Mouse (Mus musculus): ENCODE data around the gene Narf.
A peak's percentile ranks its signal among the peaks of the same experiment; 100 is the strongest.

Gene Narf

DNA sequence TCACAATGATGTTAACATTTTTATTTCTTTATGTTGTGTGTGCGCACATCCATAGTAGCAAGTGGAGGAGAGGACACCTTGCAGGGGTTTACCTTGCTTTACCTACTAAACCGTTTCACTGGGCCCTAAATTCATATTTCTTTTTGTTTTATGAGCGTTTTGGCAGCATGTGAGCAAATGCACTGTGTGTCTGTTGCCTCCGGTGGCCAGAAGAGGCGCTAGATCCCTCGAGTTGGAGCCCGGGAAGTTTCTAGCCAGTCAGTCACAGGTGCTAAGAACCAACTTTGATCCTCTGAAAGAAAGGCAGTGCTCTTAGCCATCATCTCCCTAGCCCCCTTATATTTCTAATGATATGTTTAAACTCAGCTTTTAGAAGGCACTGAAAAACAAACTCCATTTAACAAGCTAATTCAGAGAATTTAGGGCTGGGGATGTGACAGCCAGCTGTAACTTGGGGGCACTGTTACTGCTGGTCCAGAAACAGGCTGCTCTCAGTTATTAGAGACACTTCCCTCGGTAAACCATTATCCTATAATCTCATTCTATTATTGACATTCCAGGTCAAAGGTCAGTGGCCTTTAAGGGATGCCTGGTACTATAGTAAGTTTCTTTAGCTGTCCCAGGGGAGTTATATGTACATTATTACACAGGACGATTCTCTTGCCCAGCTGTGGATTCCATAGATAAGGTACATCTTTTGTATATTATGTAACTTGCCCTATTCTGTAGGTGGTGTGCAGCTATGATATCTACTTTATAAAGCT lies 1.4 kb upstream of the Narf start:
- peak; percentile 42 for DNase-seq (ENCODE audit: low read depth, low spot score)

GRCm38 (mm10) chr11:121237345-121238128 lies 484 bp downstream of the Narf start:
- DNase-seq (ENCODE audit: low read depth, low spot score) = peak; percentile 44

- no peak for DNase-seq (ENCODE audit: low read depth, low spot score)
Measured at GRCm38 (mm10) chr11:121239669-121240068, 2.6 kb downstream of the Narf start.

DNA sequence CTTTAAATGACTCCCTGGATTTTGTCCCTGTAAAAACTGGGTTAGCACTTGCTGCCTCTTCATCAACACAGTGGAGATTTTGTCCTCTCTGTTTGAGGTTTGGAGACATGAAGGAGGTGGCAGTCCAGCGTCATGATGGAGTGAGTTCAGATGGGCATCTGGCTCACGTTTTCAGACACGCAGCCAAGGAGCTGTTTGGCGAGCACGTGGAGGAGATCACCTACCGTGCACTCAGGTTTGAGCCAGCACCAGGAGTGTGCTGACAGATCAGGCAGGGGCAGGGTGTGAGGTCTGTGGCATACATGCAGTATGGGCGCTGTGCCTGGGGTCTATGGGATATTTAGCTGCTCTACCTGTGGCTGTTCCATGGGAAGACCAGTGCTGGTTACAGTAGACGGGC lies 13.1 kb downstream of the Narf start:
- DNase-seq (ENCODE audit: low read depth, low spot score) = no peak

DNA sequence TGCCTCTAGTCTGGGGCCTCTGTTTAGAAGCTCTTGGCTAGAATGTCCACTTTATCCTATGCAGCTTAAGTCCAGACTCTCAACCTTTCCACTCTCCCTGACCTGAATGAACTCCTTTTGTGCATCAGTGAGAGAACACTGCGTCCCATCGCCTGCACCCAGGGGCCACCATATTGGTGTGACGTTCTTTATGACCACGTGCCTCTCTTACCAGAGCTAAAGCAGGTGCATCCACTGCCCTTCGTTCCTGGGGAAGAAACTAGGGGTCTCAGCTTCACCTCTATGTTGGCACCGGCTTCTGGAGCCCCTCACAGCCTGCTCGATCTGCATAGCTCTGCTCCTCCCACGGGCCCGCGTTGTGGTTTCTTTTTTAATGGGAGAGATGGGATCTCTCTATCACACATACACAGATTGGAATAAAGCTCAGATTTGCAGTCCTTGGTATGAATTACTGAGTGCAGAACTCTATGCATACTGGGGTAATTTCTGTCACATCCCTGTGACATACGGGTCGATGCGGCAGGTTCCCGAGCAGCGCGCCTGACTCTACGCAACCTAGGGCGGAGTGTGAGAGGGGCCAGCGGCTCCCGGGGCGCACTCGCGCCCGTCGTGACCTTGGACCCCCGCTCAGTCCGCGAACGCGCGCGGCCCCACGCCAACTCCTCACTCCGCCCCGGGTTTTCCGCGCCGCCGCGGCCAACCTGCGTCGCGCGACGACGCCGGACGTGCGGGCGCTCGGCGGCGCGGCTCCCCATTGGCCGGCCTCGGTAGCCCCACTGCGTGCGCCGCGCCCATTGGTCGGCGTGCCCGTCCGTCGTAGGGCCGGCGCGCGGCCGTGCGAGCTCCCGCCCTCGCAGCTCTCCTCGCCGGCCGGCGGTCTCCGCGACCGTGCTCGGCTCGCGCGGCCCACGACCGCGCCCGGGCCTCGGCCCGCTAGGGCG lies 22.4 kb downstream of the Narf start, which contains the start of gene Foxk2:
TSS of gene Foxk2 (plus strand) at position 831 of the 941 bp plus-strand sequence.
- peak; percentile 93 for DNase-seq (ENCODE audit: low read depth, low spot score)

DNA sequence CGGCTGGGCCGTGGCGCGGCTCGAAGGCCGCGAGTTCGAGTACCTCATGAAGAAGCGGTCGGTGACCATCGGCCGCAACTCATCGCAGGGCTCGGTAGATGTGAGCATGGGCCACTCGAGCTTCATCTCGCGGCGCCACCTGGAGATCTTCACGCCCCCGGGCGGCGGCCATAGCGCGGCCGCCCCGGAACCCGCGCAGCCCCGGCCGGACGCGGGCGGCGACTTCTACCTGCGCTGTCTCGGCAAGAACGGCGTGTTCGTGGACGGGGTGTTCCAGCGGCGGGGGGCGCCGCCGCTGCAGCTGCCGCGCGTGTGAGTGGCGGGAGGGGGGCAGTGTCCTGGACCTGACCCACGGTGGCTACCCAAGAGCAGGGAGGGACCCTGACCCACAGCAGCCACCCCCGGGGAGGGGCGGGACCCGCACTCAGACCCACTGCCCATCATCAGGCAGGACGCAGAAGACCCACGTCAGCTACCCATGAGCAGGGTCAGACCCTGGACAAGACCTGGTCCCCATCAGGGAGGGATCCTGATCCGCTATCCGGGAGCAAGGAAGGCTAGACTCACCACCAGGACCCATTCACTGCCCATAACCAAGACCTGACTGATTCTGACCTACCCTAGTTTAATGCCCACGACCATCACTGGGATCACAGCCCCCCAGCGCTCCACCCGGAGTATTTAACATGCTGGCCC lies 23.3 kb downstream of the Narf start:
- peak; percentile 39 for DNase-seq (ENCODE audit: low read depth, low spot score)

GRCm38 (mm10) chr11:121261074-121261473 lies 24.0 kb downstream of the Narf start:
- DNase-seq (ENCODE audit: low read depth, low spot score) = no peak

DNA sequence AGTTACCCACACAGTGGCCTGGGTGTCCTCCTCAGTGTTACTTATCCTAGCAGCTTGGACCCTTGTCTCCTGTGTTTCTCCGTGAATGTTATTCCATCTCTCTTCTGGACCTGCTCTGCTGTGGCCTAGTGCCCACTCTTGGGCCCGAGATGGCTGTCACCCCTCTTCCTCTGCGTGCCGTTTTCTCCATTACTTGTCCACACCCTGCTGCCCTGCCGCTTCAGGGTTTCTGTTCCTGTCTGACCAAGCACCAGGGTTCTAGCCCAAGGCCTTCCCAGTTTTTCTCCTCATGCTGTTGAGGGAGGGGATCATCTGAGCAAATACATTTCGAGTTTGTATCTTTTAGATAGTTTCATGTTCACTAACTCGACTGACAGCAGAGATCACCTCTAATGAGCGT lies 40.5 kb downstream of the Narf start:
- no peak for DNase-seq (ENCODE audit: low read depth, low spot score)

DNA sequence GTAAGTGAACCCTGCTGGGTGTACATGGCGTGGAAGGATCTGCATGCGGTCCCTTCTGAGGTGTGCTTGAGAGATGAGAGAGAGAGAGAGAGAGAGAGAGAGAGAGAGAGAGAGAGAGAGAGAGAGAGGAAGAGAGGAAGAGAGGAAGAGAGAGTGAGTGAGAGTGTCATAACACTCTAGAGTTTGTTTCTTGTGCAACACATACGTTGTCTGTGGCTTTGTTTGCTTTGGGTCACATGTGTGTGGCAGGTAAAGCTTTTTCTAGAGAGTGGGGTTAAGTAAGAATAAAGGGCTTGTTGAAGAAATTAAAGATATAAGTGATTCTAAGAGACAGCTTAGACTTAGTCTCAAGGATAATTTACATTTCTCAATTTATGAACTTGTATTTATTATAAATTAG lies 41.0 kb downstream of the Narf start:
- no peak for DNase-seq (ENCODE audit: low read depth, low spot score)

DNA sequence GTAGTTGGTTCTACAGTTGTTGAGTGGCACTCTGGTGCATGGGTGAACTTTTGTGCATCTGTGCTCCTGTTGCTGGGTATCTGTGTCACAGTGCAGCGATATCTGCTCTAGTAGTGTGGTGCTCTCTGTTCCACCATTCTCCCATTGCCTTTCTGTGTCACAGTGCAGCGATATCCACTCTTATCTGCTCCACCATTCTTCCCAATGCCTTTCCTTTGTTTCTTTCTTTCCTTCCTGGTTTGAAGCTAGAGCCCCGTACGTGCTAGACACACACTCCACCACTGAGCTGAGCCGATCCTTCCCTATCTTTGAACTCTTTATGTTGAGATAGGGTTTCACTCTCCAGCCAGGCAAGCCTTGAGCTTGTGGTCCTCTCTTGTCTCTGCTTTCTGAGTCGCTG lies 45.9 kb downstream of the Narf start:
- DNase-seq (ENCODE audit: low read depth, low spot score) = no peak

- no peak for DNase-seq (ENCODE audit: low read depth, low spot score)
Measured at GRCm38 (mm10) chr11:121289859-121290258, 52.8 kb downstream of the Narf start.

DNA sequence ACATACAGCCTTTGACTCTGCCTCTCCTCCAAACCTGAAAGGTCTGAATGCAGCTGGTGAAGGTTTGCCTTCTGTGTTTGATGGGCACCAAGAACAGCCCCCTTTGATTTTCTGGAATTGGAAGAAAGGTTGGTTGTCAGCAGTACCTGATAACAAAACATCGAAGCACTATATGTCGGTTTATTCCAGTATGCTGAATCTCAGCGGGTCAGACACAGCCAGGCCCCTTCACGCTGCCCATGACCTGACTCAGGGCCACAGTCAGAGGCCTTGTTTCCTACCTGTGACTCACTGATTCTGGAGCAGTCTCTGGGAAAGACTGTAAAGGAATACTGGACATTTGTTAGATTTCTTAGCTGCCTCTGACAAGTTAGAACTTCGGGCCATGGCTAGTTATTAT lies 57.7 kb downstream of the Narf start:
- no peak for DNase-seq (ENCODE audit: low read depth, low spot score)

- DNase-seq (ENCODE audit: low read depth, low spot score) = no peak
Measured at GRCm38 (mm10) chr11:121298493-121298892, 61.4 kb downstream of the Narf start.

DNA sequence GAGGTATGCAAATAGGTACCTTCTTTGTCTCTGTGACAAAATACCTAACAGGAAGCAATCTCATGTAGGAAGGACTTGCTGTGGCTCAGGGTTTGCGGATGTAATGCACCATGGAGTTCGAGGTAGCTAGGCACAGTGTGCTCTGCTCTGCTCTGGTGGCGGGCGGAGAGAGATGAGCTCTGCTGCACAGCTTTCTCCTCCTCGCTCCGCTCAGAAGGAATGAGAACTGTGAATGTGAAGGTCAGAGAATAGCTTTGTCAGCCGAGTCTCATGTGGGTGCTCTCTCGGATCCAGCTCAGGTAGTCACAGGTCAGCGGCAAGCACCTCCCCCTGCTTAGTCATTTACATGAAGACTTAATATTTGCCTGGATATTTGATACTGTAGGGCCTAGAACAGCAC lies 63.2 kb downstream of the Narf start:
- DNase-seq (ENCODE audit: low read depth, low spot score) = no peak

DNA sequence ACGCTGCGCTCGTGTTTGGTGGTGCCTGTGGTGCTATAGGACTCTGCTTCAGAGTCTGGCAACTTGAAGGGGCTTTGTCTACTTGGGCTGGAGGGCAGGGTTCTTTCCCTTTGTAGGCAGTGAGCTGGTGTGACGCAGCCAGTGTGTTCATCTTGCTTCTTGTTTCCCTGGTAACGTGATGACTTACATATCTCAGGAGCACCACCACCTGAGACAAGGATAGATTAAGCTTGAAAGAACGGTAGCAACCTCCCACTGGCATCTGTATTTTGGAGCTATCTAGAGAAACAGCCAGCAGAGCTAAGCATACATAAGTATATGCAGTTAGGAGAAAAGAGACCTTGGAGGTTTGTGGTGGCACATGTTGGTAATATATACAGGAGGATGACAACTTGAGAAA lies 68.3 kb downstream of the Narf start:
- DNase-seq (ENCODE audit: low read depth, low spot score) = no peak
